Mouse (Mus musculus): ENCODE data around the gene Dync1li2.

Gene Dync1li2

DNA sequence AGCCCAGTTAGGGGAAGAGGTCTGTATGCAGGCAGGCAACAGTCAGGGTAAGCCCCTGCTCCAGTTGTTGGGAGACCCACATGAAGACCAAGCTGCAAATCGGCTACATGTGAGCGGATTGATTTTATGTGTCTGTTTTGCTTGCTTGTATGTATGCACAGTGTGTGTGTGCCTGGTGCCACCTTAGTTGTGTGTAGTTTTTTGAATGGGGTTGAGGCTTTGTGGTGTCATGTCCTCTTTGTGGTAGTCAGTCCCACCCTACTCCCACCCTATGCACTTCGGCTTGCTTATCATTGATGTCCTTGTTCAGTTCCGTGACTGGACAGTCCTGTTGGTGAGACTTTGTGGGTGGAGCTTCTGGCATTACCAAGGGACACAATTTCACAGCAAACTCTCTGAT is 29.1 kb downstream of the Dync1li2 start:
- no peak for DNase-seq

DNA sequence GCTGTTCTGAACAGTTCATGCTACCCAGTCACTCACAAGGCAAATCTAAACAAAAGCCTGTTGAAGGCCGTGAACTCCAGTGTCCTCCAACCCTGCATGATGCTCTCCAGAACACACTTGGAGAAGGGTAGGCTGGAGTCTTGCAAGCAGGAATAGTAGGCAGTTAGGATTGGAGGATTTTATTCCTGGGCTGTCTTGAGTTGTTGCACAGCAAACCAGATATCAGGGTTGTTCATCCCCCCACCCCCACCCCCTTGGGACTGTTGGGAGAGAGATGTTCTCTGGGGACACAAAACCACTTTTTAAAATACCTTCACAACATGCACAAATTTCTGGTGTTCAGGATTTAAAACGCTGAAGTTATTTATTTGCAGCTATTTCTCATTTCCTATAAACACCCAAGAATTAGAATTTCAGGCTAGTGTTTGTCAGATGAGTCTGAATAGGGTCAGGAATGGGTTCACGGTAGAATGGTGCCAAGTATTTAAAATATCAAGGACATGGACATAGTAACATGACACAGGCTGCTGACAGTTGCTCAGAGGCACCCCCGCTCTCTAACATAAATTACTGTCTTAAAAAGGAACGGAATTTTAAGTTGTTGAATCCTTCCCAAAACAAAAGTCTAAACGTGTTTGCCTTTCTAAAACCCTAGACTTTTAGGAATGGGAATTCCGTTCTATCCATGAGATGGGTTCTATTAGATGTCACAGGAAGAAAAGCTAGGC is 29.9 kb downstream of the Dync1li2 start:
- DNase-seq: no peak

DNA sequence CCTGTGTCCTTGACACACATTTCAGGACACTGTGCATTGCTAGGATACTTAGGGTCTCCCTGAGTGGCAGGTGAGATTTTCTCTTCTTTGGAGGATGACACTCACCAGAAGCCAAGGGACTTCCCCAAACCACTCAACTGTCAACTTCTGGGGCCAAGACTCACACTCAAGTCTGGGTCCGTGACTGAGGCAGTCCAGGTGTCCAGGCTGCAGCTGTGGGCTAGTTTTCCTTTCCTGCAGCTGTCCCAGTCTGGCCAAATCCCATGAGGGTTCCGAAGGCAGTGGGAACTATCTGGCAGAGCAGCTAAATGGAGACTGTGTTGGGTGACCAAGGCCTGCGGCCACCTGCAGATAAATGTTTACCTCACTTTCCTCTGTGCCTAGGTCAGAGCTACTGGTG is 30.9 kb downstream of the Dync1li2 start:
- DNase-seq: no peak

GRCm38 (mm10) chr8:104411468-104411867 is 31.4 kb downstream of the Dync1li2 start:
- no peak for DNase-seq

- DNase-seq: no peak
Measured at GRCm38 (mm10) chr8:104410628-104411273, 32.1 kb downstream of the Dync1li2 start.

GRCm38 (mm10) chr8:104408328-104409110 is 34.3 kb downstream of the Dync1li2 start:
- no peak for DNase-seq

GRCm38 (mm10) chr8:104406340-104407128 is 36.3 kb downstream of the Dync1li2 start:
- no peak for DNase-seq

DNA sequence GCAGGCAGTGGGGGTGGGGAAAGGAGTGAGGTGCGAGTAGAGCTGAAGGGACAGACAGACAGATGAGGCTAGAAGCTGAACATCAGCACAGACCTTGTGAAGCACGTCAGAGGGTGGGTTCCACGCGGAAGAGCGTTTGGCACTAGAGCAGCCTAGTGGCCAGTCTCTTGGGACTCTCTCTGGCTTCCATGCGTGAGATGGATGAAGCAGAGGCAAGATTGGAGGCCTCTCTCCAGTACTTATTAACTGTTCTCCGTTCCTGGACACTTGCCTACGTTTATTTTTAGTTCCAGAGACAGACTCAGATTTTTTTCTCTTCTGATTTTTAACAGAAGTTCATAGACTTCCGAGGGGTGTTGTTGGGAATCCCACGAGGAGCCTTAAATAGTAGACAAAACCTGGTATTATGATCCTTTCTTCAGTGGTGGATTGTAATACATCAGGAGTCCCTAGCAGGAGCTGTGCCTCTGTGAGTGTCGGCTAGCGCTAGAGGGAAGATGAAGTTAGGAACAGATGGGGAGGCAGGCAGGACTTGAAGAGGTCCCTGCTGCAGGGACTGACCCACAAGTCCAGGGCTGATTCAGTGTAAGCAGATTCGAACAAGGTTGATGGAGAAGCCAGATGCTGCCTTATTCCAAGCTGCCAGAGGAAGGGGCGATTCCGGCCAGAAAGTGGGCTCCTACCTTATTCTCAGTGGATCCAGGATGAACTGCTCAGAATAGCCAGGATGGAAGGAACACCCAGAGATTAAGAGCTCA is 37.2 kb downstream of the Dync1li2 start:
- DNase-seq: peak; percentile 43 to 47

GRCm38 (mm10) chr8:104403596-104403995 is 39.3 kb downstream of the Dync1li2 start:
- DNase-seq: no peak

DNA sequence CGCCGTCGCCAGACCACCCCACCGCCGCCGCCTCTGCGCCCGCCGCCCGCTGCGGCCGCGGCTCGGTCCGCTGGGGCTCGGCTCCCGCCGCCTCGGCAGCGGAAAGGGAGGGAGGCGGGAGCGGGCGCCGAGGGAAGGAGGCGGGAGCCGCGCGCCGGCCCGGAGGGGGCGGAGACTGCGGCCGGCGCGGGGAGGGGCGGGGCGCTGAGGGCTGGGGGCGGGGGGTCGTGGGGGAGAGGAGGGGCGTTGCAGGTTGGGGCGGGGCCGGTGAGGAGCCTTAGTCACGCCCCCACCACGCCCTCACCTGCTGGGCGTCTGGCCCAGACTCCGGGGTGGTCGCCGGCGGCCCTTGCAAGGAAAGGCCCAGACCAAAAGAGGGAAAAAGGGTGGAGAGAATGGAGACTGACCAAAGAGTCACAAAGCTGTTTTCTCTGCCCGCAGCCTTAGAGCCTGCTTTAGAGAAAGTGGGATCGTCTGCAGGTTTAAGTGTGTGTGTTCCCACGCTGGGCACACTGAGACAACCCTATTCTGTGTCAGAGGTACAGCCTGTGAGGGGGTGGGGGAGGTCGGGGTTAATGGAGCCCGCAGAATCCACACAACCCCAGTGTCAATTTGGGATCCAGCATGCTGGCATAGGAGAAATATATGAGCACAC is 47.0 kb downstream of the Dync1li2 start, which contains the start of gene Cmtm4:
Gene Cmtm4, minus strand, starts transcription at position 105 of the 655 bp plus-strand sequence.
- peak; percentile 84 to 89 for DNase-seq

DNA sequence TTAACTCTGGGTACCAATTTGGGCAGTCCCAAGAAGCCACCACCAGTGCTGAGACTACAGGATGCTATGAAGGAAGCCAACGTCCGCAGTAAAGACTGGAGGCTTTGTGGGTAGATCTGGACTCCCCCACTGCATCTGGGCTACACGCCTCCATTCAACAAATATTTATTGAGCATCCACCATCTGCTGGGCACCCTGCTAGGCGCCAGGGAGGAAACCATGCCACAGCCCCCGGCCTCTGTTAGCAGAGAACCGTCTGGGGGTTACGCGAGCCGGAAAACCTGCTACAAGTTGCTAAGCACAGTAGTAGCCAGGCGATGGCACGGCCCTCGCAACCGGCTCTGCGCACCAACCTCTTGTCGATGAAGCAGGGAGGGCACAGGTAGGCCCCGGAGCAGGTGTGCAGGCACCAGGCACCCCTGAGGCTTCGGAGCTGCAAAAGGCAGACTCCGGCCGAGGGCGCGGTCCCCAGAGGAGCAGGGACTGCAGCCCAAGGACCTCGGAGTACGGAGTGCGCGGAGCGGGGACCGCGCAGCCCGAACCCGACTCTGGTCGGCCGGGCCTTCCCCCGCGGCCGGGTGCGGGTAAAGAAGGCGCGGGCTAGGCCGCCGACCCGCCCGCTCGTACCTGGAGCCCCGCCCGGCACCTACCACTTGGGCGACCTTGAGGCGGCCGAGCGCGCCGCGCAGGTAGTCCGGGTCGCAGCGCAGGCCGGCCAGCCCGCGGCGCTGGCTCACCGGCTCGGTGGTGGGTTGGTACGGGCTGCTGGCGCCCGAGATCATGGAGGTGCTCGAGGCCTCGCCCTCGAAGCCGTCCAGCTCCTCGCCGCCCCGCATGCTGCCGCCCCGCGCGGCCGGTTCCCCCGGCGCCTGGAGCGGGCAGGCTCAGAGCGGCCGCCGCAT is 47.8 kb downstream of the Dync1li2 start:
- peak; percentile 55 to 76 for DNase-seq

DNA sequence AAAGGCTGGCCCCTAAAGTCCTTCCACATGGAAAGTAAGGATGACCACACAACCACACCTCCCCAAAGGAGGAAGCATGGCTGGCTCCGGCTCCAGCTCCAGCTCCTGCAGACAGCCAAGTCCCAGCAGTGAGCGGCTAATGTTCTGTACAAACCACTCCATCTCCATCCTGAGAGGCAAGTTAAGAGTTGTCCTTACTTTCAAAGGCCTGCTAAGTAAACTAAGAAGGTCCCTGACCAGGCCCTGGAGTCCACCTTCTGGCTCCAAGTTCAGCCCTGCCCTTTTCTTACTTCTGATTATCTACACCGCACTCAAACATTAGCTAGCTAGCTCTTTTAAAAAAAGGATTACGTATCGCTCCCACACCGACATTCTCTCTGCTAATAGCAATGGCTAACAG is 49.1 kb downstream of the Dync1li2 start:
- no peak for DNase-seq

DNA sequence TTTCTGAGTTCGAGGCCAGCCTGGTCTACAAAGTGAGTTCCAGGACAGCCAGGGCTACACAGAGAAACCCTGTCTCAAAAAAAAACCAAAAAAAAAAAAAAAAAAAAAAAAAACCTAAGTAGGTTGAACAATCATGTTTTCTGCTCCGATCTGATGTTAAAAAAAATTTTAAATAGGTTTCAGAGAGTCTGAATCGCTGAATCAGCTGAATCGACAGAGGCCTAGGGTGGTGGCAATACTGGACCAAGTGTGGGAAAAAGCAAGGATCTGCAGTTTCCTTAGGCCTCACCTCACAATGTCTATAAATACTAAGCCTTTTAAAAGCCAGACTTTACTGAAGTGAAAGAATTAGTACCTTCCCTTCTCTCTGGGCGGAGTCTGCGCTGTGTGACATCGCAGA is 49.7 kb downstream of the Dync1li2 start:
- no peak for DNase-seq

DNA sequence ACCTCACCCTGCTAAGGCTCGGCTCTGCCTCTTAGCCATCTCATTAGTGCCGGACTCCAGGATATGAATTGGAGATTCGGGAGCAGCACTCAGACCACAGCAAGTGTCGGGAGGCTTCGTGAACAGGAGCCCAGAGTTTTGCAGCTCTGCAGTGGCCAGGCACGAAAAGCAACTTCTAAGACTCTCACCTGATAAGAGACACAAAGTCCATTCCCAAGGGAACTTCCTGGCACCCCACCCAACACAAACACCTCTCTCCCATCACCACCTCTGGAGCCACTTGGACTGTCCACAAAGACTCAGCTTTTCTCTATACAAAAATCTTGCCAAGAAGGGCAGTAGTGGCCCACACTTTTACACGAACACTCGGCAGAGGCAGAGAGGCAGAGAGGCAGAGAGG is 52.6 kb downstream of the Dync1li2 start:
- no peak for DNase-seq

DNA sequence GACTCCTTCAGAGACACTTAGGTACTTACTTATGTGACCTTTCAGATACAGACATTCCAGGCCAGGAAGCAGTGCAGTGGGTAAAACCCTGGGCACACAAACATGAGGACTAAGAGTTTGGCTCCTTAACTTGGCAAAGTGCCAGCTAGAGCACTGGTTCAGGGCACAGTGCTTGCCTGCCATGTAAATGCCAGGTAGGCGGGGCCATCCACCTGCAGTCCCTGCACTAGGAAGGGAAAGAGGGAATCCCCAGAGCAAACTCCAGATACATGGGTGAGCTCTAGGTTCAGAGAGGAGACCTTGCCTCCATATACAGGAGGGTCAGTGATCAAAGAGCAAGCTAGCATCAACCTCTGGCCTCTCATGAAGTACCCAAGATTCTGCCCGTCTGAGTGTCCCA is 54.9 kb downstream of the Dync1li2 start:
- peak; percentile 59 to 78 for DNase-seq

DNA sequence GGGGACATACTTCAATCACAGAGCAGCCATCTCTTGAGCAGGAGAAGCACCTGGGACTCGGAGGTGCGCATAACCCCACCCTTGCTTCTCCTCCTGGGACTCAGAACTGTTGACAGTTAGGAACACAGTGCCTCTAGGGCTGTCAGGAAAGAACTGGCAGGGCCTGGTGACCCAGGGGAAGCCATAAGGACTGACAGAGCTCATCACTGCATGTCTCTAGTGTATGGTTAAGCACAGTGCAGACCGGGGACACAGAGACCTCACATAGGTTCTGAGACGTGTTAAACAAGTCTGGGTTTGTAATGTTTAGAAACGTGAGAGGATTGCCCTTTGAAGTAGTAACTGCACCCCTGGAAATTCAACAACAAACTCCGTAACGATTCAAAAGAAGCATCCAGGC is 55.3 kb downstream of the Dync1li2 start:
- DNase-seq: no peak

DNA sequence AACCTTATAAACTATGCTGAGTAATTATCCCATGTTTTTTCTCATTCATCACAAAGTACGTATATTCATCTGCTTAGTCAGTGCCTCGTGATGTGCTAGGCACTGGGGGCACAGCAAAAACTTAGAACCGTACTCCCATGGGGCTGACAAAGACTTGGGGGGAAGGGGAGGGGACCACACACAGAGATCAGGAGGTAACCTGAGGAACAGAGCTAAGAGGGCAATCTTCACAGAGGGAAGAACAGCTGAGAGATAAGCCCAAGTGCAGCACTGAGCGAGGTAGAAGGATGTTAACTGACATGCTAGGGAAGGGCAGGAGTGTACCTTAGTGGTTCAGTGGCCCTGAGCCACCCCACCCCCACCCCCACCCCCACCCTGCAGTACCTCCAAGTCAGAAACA is 56.2 kb downstream of the Dync1li2 start:
- no peak for DNase-seq

- peak; percentile 48 to 70 for DNase-seq
Measured at GRCm38 (mm10) chr8:104383977-104384376, 58.9 kb downstream of the Dync1li2 start.

DNA sequence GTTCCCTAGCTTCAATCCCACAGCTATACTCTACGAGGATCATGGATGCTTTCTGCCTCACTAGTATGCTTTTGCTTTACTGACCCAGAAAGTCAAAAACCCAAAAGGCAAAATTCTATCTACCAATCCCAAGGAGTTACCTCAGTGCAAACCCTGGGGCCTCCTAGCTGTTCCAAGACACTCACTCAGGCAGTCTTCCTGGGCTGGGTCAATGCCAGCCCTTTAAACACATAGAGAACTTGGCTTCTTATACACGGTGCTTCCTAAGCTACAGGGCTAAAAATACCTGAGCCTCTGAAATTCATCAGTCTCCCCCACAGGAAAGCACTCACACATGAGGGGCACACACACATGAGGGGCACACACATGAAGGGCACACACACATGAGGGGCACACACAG is 59.6 kb downstream of the Dync1li2 start:
- no peak for DNase-seq

DNA sequence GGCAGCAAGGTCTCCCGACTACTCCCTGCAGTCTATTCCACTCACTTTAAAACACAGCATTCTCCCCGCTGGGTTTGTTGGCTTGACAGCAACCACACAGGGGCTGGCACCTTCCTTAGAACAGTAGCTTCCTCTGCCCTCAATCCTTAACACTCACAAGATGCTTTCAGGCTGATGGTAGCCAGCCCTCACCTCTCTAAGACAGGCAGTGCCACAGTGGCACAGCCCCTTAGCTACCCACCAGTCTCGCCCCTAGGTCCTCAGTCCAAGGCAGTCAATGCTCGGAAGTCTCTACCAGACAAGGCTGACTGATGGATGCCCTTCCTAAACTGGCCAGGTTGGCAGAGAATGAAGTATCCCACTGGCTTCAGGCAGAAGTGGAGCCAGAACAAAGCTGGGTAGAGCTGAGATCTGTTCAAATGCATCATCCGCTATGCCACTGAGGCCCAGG is 61.9 kb downstream of the Dync1li2 start:
- no peak for DNase-seq

Measured in kidney, postnatal 4 days (tissue).